Mouse (Mus musculus): ENCODE results near the gene Ascc1. TPM values are rescaled to one million over a fixed set of nuclear protein-coding genes. Genes with fewer than 3 reads are reported as not detected.
A peak's percentile ranks its signal among the peaks of the same experiment; 100 is the strongest.

Ascc1 gene
- total and polyA plus RNA-seq, 2 experiments from 2014 or later, result 15.7 to 34.6 TPM

DNA sequence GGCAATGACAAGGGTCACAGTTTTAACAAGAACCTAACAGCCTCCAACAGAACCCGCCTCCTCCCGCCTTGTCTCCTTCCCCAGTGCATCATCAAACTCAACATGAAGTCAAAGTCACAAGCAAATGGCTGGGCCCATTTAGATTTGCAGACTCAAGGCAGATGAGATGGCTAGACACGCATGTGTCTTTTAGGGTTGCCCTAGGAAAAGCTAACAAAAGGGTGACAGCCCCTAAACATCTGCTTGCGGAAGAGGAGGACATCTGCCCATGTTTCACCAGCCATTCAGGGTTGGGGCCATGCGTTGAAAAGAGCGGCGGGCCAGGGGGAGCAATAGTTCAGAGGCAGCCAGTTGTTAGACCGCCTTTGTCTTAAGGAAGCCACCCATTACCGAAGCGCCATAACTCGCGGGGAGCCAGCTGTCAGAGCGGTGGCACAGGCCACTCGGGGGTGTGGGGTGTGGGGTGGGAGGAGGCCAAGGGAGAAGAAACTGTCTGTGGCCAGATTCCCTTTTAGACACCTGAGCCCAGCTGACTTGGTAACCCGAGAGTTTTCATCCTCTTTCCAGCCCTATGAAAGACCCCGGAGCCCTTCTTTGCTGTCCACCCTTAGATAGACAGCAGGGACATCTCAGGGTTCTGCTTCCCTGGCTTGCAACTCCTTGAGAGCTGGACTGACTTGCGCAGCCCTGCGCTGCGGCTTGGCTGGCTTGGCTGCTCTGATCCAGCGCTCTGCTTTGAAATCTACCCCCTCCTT, 103.0 kb downstream of the Ascc1 start:
- Histone ChIP-seq H3K9ac (replicated peaks; ENCODE audit: low read depth, low read length) (no peak overlapping the region), H3K4me2 (ENCODE audit: low read depth, low read length) (peak overlapping the region; percentile 79), H3K4me3 (ENCODE audit: low read depth, low read length) (peak overlapping the region; percentile 51), H3K4me1 (ENCODE audit: control insufficient read depth, insufficient read depth) (peaks cover 5% of the 10 kb centered on the region; the same call in 1 of the 2 replicates), H3K27me3 (ENCODE audit: control insufficient read depth, insufficient read depth, low read length) (peaks cover 60% of the 10 kb centered on the region), H3K9me3 (replicated peaks; ENCODE audit: control insufficient read depth, low read length) (no peaks in the 10 kb centered on the region), H3K27ac (ENCODE audit: low read depth) (no peak overlapping the region), H3K36me3 (replicated peaks; ENCODE audit: control insufficient read depth, insufficient read depth, low read length) (no peaks in the 10 kb centered on the region)
- no peak for ATAC-seq (ENCODE audit: insufficient read depth, low read depth)
- WGBS, result 37% methylated on average over 20 of the region's 20 CpGs
- DNase-seq (ENCODE audit: low spot score), result no peak
- TF ChIP-seq EP300 (IDR thresholded peaks at IDR 0.05; ENCODE audit: low read depth) (no peak), CTCF (IDR thresholded peaks at IDR 0.05; ENCODE audit: low read depth) (no peak)

DNA sequence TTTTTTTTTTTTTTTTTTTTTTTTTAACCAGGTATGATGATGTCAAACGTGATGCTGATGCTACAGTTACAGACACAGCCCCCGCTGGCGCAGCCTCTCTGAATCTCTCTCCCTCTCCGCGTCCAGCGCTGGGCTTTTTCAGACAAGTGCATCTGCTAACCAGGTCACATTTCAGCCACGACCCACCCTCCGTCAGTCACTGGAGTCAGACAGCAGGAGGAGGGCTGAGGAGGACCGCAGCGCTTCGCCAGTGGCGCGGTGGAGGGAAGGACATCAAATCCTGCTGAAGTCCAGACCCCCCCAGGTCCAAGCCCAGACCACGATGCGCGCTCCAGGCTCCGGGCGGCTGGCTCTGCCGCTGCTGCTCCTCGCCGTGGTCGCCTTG, 103.5 kb downstream of the Ascc1 start, which contains the start of gene Spock2:
Gene Spock2, plus strand, starts transcription at position 74 of the 385 bp plus-strand sequence.
- ATAC-seq (ENCODE audit: insufficient read depth, low read depth) (peak; percentile 34; the same call in 1 of the 2 replicates), DNase-seq (ENCODE audit: low spot score) (peak; percentile 18)
- peaks cover 5% of the 10 kb centered on the region; the same call in 1 of the 2 replicates for H3K4me1 ChIP-seq (ENCODE audit: control insufficient read depth, insufficient read depth)
- H3K9me3 ChIP-seq (replicated peaks; ENCODE audit: control insufficient read depth, low read length), result no peaks in the 10 kb centered on the region
- peak within 1 kb of the TSS; percentile 51 for H3K4me3 ChIP-seq (ENCODE audit: low read depth, low read length)
- H3K9ac ChIP-seq (replicated peaks; ENCODE audit: low read depth, low read length), result peak within 1 kb of the TSS; percentile 59
- H3K36me3 ChIP-seq (replicated peaks; ENCODE audit: control insufficient read depth, insufficient read depth, low read length), result no peaks in the 10 kb centered on the region
- WGBS, result under 1% methylated on average over 22 of the region's 22 CpGs
- peaks cover 65% of the 10 kb centered on the region for H3K27me3 ChIP-seq (ENCODE audit: control insufficient read depth, insufficient read depth, low read length)
- no peak for TF ChIP-seq EP300 (IDR thresholded peaks at IDR 0.05; ENCODE audit: low read depth)
- no peak for TF ChIP-seq CTCF (IDR thresholded peaks at IDR 0.05; ENCODE audit: low read depth)
- peak within 1 kb of the TSS; percentile 79 for H3K4me2 ChIP-seq (ENCODE audit: low read depth, low read length)
- H3K27ac ChIP-seq (ENCODE audit: low read depth), result no peak within 1 kb of the TSS

DNA sequence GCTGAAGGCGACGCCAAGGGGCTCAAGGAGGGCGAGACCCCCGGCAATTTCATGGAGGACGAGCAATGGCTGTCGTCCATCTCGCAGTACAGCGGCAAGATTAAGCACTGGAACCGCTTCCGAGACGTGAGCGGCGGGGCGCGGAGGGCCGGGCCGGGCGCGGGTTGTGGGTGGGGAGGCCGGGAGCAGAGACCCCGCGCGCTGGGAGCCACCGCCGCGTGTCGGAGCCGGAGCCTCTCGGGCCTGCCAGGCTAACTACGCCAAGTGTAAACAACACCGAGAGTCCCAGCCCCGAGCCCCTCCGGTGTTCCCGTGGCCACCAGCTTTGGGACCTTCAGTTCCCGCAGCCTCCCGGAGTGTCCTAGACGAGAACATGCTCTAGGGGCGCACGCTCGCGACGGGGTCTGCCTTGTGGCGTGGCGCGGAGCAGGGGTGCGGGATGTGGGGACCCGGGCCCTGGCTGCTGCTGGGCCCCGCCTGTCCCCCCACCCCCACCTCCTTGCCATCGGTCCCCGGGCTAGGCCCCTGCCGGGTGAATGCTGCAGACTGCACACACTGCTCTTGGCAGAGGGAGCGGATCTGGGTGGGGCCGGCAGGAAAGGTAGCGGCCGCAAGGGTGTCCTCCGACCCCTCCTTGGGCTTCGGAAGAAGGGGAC, 104.1 kb downstream of the Ascc1 start:
- DNase-seq (ENCODE audit: low spot score) (peak; percentile 38), ATAC-seq (ENCODE audit: insufficient read depth, low read depth) (peak; percentile 77)
- WGBS, result under 1% methylated on average over 57 of the region's 57 CpGs
- H3K9me3 ChIP-seq (replicated peaks; ENCODE audit: control insufficient read depth, low read length), result no peaks in the 10 kb centered on the region
- no peaks in the 10 kb centered on the region for H3K36me3 ChIP-seq (replicated peaks; ENCODE audit: control insufficient read depth, insufficient read depth, low read length)
- H3K27ac ChIP-seq (ENCODE audit: low read depth), result no peak overlapping the region
- TF ChIP-seq EP300 (IDR thresholded peaks at IDR 0.05; ENCODE audit: low read depth) (no peak), CTCF (IDR thresholded peaks at IDR 0.05; ENCODE audit: low read depth) (no peak; the same call in 1 of the 2 replicates)
- peaks cover 70% of the 10 kb centered on the region for H3K27me3 ChIP-seq (ENCODE audit: control insufficient read depth, insufficient read depth, low read length)
- H3K4me3 ChIP-seq (ENCODE audit: low read depth, low read length), result peak overlapping the region; percentile 51
- H3K9ac ChIP-seq (replicated peaks; ENCODE audit: low read depth, low read length), result peak overlapping the region; percentile 59
- H3K4me1 ChIP-seq (ENCODE audit: control insufficient read depth, insufficient read depth), result peaks cover 5% of the 10 kb centered on the region; the same call in 1 of the 2 replicates
- H3K4me2 ChIP-seq (ENCODE audit: low read depth, low read length), result peak overlapping the region; percentile 79

DNA sequence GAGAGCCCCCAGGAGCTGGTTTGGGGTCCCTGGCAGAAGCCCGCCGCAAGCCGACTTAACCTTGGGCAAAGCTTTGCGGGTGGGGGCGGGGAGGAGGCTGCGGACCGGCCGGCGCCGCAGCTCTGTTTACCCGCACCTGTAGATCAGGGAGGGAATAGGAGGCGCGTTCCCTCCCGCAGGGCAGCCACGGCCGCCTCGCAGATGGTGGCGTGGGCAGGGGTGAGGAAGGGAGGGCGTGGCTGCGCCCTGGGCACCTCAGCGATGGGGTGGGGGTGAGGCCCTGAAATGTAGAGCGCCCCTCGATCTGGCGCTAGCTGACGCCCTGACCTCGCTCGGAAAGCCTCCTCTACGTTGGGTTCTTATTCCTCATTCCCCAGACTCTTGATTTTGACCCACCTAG, 104.8 kb downstream of the Ascc1 start:
- peak overlapping the region; percentile 79 for H3K4me2 ChIP-seq (ENCODE audit: low read depth, low read length)
- WGBS, result 6% methylated on average over 27 of the region's 28 CpGs
- no peaks in the 10 kb centered on the region for H3K9me3 ChIP-seq (replicated peaks; ENCODE audit: control insufficient read depth, low read length)
- peak overlapping the region; percentile 59 for H3K9ac ChIP-seq (replicated peaks; ENCODE audit: low read depth, low read length)
- peaks cover 5% of the 10 kb centered on the region; the same call in 1 of the 2 replicates for H3K4me1 ChIP-seq (ENCODE audit: control insufficient read depth, insufficient read depth)
- peaks cover 71% of the 10 kb centered on the region for H3K27me3 ChIP-seq (ENCODE audit: control insufficient read depth, insufficient read depth, low read length)
- ATAC-seq (ENCODE audit: insufficient read depth, low read depth), result no peak
- no peak for DNase-seq (ENCODE audit: low spot score)
- no peak overlapping the region for H3K27ac ChIP-seq (ENCODE audit: low read depth)
- TF ChIP-seq EP300 (IDR thresholded peaks at IDR 0.05; ENCODE audit: low read depth) (no peak), CTCF (IDR thresholded peaks at IDR 0.05; ENCODE audit: low read depth) (no peak)
- H3K4me3 ChIP-seq (ENCODE audit: low read depth, low read length), result peak overlapping the region; percentile 51
- H3K36me3 ChIP-seq (replicated peaks; ENCODE audit: control insufficient read depth, insufficient read depth, low read length), result no peaks in the 10 kb centered on the region

DNA sequence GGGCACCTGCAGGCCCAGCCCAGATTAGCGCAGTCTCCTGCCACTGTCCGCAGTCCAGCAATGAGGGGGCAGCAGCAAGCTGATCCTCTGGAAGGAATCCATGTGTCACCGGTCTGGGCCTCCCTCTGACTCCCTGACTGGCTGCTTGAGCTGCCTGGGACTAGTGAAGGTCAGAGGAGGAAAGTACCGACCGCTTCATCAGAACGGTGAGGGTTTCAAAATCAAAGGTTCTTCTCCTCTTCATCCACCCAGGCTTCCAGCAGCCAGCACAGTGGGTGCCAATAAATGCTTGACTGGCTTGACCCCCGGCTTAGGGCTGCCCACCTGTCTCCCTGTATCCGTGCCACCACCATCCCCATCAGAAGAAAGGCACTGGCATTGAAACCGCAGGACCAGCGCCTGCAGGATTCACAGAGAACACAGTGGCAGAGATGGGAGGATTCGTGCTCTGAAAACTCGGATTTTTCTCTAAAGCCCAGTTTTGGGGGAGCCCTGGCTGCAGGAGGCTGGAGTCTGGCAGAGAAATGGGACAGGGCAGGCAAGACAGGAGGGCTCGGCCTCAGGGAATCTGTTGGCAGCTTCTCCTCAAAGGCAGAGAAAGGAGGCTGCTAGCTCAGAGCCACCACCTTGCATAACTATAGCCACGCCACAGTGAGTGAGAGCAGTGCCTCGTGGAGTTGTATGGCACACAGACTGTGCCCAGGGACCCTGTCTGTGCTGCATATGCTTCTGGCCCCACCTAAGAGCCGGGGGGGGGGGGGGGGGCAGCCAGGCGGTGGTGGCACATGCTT, 105.9 kb downstream of the Ascc1 start:
- no peaks in the 10 kb centered on the region for H3K9me3 ChIP-seq (replicated peaks; ENCODE audit: control insufficient read depth, low read length)

More for the DNA sequence above, 105.9 kb downstream of the Ascc1 start:
- no peaks in the 10 kb centered on the region for H3K36me3 ChIP-seq (replicated peaks; ENCODE audit: control insufficient read depth, insufficient read depth, low read length)
- H3K4me1 ChIP-seq (ENCODE audit: control insufficient read depth, insufficient read depth), result peaks cover 5% of the 10 kb centered on the region; the same call in 1 of the 2 replicates
- ATAC-seq (ENCODE audit: insufficient read depth, low read depth), result no peak
- no peak overlapping the region for H3K4me3 ChIP-seq (ENCODE audit: low read depth, low read length)
- no peak for DNase-seq (ENCODE audit: low spot score)
- H3K9ac ChIP-seq (replicated peaks; ENCODE audit: low read depth, low read length), result no peak overlapping the region
- H3K4me2 ChIP-seq (ENCODE audit: low read depth, low read length), result no peak overlapping the region
- 59% methylated on average over 15 of the region's 17 CpGs for WGBS
- H3K27ac ChIP-seq (ENCODE audit: low read depth), result no peak overlapping the region
- peaks cover 75% of the 10 kb centered on the region for H3K27me3 ChIP-seq (ENCODE audit: control insufficient read depth, insufficient read depth, low read length)
- TF ChIP-seq CTCF (IDR thresholded peaks at IDR 0.05; ENCODE audit: low read depth), result no peak
- no peak for TF ChIP-seq EP300 (IDR thresholded peaks at IDR 0.05; ENCODE audit: low read depth)
